Mouse (Mus musculus) R1 (cell line): ENCODE results near the gene Nrp2.
A peak's percentile ranks its signal among the peaks of the same experiment; 100 is the strongest.

ENCODE experiments used
- DNase-seq: peaks from one replicate; pipeline ENCODE4 v3.0.0-alpha.2; 2018; ENCODE audit warnings: low read depth, low spot score

Gene Nrp2

DNA sequence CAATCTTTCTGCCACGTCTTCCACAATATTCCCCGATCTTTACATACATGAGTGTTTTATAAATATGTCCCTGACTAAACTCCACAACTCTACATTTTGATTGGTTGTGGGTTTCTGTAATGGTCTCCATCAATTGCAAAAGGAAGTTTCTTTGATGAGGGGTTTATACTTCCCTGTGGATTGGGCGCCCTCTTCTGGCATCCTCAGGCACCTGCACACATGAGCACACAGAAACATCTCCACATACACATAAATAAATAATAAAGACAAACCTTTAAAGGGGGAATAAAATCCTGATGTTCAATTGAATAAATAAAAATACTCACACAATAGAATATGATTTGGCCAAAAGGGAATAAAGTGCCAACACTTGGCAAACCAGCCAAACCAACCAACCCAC, 117.1 kb downstream of the Nrp2 start:
- peak; percentile 62 for DNase-seq

DNA sequence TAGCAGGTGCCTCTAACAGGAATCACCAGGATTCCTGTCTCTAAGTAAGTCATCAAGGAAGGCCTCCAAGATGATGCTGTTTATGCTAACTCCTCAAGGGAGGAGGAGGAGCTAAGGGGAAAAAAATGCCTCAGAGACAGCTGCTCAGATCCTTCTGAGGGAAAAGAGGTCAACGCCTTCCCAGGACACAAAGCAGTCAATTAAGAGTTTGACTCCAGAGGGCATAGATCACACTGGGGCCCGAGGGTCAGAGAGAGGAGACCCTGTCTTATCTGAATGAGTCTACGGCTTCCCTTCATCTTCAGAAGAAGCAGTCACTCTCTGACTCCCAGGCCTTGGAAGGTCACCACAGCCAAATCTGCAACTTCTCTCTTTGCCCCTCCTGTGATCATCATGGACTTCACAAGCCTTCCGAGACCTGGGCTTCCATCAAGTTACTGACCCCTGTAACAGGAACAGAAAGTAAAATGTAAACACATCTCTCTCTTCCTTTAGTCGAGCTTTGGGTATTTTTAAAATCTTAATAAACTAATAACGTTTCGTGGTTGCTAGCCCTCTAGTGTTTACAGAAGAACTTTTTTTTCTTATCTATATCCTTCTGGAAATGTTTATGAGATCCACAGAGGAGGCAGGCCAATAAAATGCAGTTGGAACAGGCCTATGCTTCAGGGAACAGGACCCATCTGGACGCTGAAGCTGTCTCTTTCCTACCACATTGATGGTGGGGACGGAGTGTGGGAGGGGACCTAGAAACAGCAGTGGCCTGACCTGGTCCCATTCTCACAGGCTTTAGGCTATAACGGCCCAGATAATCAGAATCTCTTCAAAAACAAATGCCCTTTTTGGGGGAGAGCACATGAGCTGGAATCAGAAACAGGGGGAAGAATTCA, 118.7 kb downstream of the Nrp2 start:
- no peak for DNase-seq

DNA sequence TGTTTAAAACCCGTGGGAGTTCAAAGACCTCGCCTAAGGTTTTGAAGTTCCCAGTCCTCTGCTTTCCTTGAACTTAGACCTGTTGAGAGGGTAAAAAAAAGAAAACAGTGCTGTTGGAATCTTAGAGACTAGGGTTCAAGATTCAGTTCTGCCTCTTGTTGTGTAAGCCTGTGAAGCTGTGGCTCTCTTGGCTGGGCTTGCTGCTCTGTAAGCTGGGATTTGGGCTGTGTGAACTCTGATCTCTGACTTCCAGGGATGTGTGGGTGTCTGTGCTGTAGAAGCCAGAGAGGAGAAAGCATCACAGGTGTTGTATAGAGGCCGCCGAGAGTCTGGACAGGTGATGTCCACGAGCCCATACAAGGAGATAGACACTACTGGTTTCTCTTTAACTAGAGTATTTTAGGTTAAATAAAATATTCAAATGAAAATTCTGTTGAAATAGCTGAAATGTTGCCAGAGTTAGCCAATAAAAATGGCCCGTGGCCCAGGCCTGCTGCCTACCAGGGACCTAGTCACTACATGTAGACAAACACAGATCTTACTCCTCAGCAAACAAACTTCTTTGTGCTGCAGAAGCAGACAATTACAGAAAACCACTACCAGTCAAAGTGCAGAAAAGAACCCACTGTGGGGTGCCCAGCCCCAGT, 120.6 kb downstream of the Nrp2 start:
- DNase-seq = no peak

DNA sequence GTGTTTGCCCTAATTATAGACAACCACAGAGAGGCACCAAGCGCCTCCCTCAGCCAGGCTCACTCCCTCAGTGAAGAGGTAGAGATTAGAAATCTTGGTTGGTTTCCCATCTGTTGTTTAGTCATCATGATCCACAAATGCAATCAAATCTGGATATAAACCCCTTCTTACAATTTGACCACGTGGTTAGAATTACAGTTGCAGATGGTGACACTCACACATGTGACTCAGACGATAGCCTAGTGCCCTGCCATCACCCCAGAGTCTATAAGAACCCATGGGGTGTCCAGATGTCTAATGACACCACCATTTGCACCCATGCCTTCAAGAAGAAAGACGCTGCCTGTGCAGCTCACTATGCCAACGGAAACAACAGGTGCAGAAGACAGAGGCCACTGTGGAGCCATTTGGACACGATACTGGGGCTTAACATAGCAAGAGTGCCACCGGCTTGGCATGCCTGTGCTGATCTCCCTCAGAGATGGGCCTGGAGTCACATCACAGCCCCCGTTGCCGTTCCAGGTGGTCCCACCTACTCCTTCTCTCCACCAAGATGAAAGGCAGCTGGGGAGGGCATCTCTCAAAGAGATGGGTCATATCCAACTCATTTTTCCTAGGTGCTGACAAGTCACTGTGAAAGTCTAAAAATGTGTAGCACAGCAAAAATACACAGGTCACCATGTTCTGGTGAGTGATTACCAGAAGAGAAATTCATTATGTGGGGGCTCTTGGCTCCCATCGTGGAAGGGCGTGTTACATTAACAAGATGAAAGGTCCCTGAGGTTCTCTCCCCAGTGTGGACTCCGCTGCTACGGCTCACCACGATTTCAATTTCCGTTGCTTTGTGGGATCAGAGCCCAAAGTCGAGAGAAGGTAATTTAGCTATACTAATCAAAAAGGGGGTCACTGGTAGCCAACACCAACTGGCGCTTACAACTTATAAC, 123.0 kb downstream of the Nrp2 start:
- DNase-seq = no peak

DNA sequence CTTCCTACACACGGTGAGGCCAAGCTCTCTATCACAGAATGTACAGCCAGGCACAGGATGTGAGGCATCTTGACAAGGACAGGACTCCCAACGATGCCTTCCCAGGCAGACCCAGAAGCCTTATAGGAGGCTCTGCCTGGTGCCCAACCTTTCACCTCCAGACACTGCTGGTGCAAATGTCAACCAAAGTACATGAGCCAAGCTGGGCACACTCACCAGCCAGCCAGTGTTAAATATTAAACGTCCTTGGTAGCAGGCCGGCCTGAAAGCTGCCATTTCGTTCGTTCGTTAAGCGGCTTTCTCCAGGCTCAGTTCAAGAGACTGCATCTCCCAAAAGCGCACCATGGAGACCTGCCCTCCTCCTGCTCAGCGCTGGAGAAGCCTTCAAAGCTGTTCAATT, 124.2 kb downstream of the Nrp2 start:
- no peak for DNase-seq

DNA sequence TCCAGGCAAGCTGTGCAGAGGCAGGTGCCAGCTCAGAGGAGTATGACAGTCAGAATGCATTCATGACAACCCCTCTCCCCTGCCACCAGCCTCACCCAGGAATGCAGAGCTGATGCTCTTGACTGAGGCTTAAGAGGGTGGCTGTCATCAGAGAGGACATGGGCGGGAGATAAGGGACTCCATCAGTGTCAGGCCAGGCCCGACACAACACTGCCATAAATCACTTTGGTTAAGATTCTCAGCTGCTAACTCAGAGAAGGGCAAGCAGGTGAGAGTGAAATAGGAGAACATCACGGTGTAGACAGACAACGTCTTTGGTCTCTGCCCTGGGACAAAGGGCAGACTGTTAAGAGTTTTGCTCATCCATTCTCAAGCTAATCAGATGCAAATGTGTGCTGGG, 125.1 kb downstream of the Nrp2 start:
- DNase-seq = no peak

DNA sequence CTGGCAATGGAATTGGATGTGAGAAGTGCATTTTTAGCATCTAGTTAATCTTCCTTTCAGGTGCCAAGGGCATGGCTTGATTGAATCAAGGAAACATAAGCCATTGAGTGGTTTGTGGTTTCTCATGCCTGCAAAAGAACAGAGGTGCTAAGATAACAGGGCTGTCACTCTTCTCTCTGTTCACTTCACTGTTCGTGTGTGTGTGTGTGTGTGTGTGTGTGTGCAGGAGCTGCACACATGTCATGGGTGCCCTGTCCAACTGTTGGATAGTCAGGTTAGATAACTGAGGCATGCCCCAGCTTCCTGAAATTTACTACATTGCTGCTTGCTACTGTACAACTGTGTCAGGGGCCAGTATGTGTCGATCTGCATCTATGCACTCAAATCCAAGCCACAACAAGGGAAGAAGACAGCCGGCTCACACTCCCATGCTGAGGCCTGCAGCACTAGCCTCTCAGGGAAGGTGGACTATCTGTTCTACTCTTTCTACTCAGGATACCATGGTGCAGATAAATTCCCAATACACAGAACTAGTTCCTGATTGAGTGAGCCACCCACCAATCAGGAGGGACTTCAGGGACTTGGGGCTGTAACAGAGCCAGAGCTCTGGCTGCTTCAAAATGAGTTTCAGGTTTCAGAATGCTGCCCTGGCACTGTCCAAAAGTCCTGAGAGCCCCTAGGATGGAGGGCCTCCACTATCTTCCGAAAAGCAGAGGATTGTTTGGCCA, 126.8 kb downstream of the Nrp2 start:
- DNase-seq = no peak

DNA sequence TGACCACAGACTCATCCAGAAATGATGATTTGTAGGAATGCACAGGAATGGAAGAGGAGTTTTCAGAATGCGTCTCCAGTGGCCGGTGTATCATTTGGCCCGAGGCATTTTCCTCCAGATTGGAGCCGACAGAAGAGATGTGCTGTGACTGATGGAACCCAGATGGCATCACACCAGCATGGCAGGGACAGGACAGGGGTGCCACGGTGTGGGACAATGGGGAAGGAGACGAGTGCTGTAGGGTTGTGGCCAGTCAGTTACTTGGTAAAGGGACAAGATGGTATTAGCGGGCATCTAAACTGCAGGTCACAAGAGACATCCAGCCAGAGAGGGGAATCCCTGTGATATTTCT, 127.3 kb downstream of the Nrp2 start:
- DNase-seq = no peak

DNA sequence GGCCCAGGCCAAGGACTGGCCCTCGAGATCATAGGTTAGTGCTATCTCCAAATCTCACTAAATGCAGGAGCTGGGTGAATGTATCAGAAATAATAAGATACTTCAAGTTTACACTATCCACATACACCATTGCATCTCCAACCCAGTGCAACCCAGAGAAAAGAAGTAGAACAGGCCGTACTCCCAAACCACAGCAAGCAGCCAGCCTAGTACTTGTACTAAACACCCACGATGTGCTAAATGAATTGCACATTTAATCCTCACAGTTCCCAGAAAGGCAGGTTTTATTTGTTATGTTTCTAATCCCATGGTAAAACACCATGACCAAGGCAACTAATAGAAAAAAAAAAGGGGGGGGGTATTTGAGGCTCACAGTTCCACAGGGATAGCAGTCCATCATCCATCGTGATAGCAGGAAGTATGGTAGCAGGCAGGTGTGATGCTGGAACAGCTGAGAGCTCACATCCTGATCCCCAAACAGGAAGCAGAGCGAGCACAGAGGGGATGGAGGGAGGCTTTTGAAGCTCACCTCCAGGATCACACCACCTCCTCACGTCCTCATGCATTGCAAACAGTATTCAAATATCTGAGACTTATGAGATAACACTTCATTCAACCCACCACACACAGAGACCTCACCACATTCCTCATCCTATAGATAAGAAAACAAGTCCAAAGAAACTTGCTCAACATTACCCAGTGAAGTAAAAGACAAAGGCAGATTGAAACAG, 128.8 kb downstream of the Nrp2 start:
- no peak for DNase-seq

DNA sequence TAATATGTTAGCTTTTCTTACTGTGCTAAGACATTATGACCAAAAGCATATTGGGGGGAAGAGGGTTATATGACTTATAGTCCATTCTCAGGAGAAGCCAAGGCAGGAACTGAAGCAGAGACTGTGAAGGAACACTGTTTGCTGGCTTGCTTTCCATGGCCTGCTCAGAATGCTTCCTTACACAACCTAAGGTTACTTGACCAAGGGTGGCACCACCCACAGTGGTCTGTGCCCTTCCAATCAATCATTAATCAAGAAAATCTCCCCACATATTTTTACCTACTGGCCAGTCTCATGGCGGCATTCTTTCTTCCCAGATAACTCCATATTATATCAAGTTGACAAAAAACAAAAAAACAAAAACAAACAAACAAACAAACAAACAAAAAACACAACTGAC, 130.3 kb downstream of the Nrp2 start:
- DNase-seq = no peak

DNA sequence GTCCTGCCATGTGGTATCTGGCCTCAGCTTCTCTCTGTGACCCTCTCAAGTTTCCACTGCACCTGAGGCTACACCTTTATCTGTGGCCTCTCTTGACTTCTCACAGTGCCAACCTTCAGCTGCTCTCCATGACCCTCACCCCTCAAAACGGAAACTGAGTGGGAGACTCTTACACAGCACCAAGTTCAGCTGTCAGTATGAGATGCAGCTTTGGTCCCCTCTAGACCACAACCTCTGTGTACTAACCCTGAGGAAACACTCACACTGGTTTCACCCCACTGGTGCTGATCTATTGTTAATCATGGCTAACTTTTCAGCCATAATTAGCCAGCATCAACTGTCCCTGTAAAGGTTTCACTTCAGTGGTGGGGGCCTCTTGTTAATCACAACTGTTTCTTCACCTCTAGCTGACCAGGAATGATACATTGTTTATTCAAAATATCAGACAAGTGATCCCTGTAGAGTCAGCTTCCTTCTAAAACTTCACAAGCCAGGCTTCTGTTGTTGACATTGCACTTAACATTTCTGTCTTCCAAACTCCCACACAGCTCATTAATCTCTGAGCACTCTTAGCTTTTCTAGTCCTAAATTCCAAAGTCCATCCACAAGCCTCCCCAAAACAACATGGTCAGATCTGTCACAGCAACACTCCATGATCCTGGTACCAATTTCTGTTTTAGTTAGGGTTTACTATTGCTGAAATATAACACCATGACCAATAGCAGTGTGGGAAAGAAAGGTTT, 131.5 kb downstream of the Nrp2 start:
- DNase-seq = no peak

DNA sequence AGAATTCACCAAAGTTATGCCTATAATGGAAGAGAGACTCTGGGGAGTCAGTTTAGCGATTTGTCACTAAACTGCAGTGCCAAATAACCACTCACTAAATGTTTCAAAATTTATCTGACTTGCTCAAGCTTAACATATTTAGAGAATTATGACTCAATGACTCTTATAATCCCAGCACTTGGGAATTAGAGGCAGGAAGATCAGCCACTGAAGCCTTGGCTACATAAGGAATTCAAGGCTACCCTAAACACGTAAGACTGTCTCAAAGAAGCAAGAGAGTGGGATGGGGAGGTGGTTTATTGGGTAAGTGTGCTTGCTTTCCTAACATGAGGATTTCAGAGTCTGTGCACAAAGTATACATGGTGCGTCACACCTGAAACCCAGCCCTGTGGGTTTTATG, 135.0 kb downstream of the Nrp2 start:
- DNase-seq = no peak

DNA sequence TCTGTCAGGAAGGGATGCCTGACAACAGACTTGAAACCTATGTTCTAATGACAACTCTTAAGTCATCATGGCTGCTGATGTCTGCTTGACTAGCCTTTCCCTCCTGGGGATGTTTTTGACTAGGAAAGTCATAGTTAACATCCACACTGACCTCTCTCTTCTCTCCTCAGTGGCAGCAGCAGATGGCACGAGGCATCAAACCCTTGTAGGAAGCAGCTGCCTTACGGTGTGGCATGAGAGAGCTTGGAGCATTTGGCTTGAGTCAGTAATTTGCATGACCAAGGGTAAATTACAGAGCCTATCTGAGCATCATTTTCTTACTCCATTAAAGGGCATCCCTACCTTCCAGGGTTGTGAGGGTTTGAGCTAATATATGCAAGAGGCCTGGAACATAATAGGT, 135.5 kb downstream of the Nrp2 start:
- DNase-seq = no peak

DNA sequence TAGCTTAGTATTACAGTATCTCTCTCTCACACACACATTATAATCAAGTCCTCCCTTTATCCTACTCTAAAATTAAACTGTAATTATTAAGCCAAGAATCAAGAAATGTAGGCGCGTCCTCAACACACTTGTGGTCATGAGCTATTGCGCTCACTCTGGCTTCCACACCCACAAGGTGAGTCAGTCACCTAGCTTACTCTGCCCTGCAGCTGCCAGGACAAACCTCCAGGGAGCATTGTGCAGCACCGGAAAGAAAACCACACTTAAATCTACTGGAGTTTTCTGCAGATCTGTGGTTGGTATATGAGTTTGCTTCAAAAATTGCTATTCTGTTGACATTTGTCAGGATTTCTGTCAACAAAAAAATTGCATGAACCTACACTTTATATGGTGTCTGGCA, 140.1 kb downstream of the Nrp2 start:
- no peak for DNase-seq

DNA sequence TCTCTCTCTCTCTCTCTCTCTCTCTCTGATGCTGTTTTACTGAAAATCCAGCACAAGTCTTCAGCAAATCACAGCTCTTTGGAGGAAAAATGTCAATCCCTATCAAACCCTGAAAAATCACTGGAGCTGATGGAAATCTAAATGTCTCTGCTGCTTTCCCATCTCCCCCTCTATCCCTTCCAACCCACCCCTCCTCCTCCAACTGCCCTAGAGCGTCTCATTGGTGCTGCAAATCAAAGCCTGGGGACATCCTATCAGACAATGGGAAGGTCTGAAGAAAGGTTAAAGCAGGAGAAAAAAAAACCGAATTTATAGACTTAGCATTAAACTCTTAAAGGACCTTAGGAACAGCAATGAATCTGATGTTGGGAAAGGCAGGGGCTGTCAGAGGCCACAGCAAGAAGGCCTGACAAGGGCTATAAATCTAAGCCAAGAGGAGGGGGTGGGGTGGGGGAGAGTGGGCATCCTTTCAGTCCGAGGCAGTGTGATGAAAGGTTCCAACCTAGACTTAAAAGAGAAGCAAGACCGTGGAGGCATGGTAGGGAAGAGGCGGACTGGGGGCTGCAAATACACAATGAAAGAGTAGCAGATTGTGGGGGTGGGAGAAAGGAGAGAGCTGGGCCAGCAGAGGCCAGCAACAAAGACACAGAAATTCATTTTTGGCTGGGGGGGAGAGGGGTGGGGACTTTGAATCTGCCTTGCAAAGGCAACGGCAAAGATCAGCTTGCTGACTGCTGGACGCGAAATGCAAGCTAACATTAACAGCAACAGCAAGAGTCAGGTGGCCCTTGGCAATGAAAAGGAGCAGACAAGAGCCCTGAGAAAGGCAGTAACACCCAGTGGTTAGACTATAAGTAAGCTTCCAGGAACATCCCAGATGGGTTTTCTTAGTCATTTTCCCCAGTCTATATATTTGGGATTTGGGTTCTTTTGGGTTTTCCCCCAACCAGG, 148.2 kb downstream of the Nrp2 start:
- no peak for DNase-seq

DNA sequence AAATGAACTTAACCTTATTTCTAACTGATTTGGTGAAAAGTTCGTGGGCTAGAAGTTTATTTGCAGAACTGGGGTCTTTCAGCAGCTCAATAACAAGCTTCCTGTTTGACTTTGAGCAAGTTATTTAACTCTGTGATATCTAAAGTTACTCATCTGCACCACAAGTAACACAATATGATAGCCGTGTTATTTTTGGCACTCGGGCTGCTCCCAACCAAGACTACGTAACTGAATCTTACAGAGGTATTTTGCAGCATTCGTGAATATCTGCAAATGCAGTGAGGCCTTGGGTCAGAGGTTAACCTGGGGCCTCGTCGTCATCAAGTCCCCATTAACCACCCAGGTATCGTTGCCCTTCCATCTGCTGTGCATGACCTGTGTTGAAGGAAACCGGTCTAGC, 150.3 kb downstream of the Nrp2 start:
- DNase-seq = no peak

DNA sequence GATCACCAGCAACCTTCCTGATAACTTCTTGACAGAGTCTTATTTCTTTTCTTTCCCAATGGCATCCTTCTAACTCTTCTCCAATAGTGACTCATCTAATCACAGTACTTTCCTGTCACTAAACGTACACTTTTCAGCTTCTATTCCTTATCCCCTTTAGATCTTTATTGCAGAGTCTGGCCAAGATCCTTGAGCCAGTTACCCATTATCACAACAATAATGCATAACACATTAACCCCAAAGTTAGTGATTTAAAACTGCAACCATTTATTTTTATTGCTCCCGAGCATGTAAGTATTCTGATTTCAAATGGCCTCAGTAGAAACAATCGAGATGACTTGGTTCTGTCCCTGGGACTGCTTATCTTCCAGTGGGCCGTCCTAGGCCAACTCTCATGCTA, 150.9 kb downstream of the Nrp2 start:
- no peak for DNase-seq

DNA sequence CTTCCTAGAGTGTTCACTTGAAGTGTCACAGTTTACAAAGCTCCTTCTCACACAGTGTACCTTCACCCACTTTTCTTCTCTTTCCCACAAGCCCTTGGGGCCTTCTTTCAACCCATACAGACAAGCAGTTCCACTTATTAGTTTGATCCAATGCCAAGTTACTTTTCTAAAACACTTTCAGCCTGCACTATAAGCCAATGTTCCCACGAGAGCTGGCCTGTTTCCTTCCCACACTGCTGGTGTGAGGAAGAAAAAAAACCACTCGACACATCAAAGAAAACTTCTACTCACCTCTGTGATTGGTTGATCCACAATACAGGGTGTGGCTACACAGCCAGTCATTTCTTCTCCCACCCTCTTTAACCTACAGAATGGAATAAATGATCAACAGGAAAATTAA, 156.0 kb downstream of the Nrp2 start:
- DNase-seq = no peak
